Mouse (Mus musculus): ENCODE measurements at regions not wholly inside any gene's neighbourhood (a gene's known extent, or its start where the extent isn't known, plus 50 kb on each side); places are given as distances from the start of the nearest gene placed in this dataset.

- intact Hi-C loops (cut with DNase I) = no loop called here
- DNase-seq (ENCODE audit: extremely low spot score in 1 of 2, low spot score in 2 of 2) = no peak
Observed at GRCm38 (mm10) chr15:36945309-36945708, 62.3 kb downstream of the Zfp706 start.

GRCm38 (mm10) chr15:36944556-36945171, 62.9 kb downstream of the Zfp706 start:
- peak in 1 of 2 experiments; percentile 46 for DNase-seq (ENCODE audit: extremely low spot score in 1 of 2, low spot score in 2 of 2)
- intact Hi-C loops (cut with DNase I) = no loop called here

- peak in 1 of 2 experiments; percentile 45 for DNase-seq (ENCODE audit: extremely low spot score in 1 of 2, low spot score in 2 of 2)
- intact Hi-C loops (cut with DNase I) = no loop called here
Observed at GRCm38 (mm10) chr15:36943492-36944112, 64.0 kb downstream of the Zfp706 start.

- intact Hi-C loops (cut with DNase I) = no loop called here
- no peak for DNase-seq (ENCODE audit: extremely low spot score in 1 of 2, low spot score in 2 of 2)
Observed at GRCm38 (mm10) chr15:36942261-36942660, 65.3 kb downstream of the Zfp706 start.

- intact Hi-C loops (cut with DNase I) = no loop called here
- DNase-seq (ENCODE audit: extremely low spot score in 1 of 2, low spot score in 2 of 2) = no peak
Observed at GRCm38 (mm10) chr15:36941741-36942140, 65.8 kb downstream of the Zfp706 start.

- no peak for DNase-seq (ENCODE audit: extremely low spot score in 1 of 2, low spot score in 2 of 2)
- intact Hi-C loops (cut with DNase I) = loop anchor here (2.0 kb wide), 2 partner anchors 67 to 147 kb away; partner anchors contain the start of gene Zfp706
Observed at GRCm38 (mm10) chr15:36939608-36940007, 68.0 kb downstream of the Zfp706 start.

GRCm38 (mm10) chr15:36939153-36939552, 68.4 kb downstream of the Zfp706 start:
- intact Hi-C loops (cut with DNase I) = loop anchor here (2.0 kb wide), 2 partner anchors 68 to 146 kb away; partner anchors contain the start of gene Zfp706
- DNase-seq (ENCODE audit: extremely low spot score in 1 of 2, low spot score in 2 of 2) = no peak

- DNase-seq (ENCODE audit: extremely low spot score in 1 of 2, low spot score in 2 of 2) = peak; percentile 88 to 95
- intact Hi-C loops (cut with DNase I) = loop anchor here (2.0 kb wide), 2 partner anchors 68 to 146 kb away; partner anchors contain the start of gene Zfp706
Observed at GRCm38 (mm10) chr15:36938511-36939150, 68.9 kb downstream of the Zfp706 start.

GRCm38 (mm10) chr15:36937757-36938498, 69.6 kb downstream of the Zfp706 start:
- peak in 1 of 2 experiments; percentile 74 for DNase-seq (ENCODE audit: extremely low spot score in 1 of 2, low spot score in 2 of 2)
- intact Hi-C loops (cut with DNase I) = loop anchor here (2.0 kb wide), 2 partner anchors 69 to 145 kb away; partner anchors contain the start of gene Zfp706

- intact Hi-C loops (cut with DNase I) = no loop called here
- no peak for DNase-seq (ENCODE audit: extremely low spot score in 1 of 2, low spot score in 2 of 2)
Observed at GRCm38 (mm10) chr15:36937067-36937657, 70.4 kb downstream of the Zfp706 start.

- no peak for DNase-seq (ENCODE audit: extremely low spot score in 1 of 2, low spot score in 2 of 2)
- intact Hi-C loops (cut with DNase I) = no loop called here
Observed at GRCm38 (mm10) chr15:36934801-36935200, 72.8 kb downstream of the Zfp706 start.

GRCm38 (mm10) chr15:36933581-36933991, 74.0 kb downstream of the Zfp706 start:
- intact Hi-C loops (cut with DNase I) = no loop called here
- no peak for DNase-seq (ENCODE audit: extremely low spot score in 1 of 2, low spot score in 2 of 2)

GRCm38 (mm10) chr15:36931460-36931859, 76.1 kb downstream of the Zfp706 start:
- DNase-seq (ENCODE audit: extremely low spot score in 1 of 2, low spot score in 2 of 2) = no peak
- intact Hi-C loops (cut with DNase I) = no loop called here

- intact Hi-C loops (cut with DNase I) = no loop called here
- DNase-seq (ENCODE audit: extremely low spot score in 1 of 2, low spot score in 2 of 2) = no peak
Observed at GRCm38 (mm10) chr15:36930433-36930832, 77.1 kb downstream of the Zfp706 start.

GRCm38 (mm10) chr15:36929786-36930185, 77.8 kb downstream of the Zfp706 start:
- intact Hi-C loops (cut with DNase I) = no loop called here

GRCm38 (mm10) chr15:36929088-36929487, 78.5 kb downstream of the Zfp706 start:
- intact Hi-C loops (cut with DNase I) = no loop called here
- no peak for DNase-seq (ENCODE audit: extremely low spot score in 1 of 2, low spot score in 2 of 2)

More at GRCm38 (mm10) chr15:36929786-36930185, 77.8 kb downstream of the Zfp706 start:
- no peak for DNase-seq (ENCODE audit: extremely low spot score in 1 of 2, low spot score in 2 of 2)

- intact Hi-C loops (cut with DNase I) = no loop called here
Observed at GRCm38 (mm10) chr15:36928678-36929077, 78.9 kb downstream of the Zfp706 start.

GRCm38 (mm10) chr15:36927436-36927835, 80.1 kb downstream of the Zfp706 start:
- DNase-seq (ENCODE audit: extremely low spot score in 1 of 2, low spot score in 2 of 2) = no peak
- intact Hi-C loops (cut with DNase I) = no loop called here

More at GRCm38 (mm10) chr15:36928678-36929077, 78.9 kb downstream of the Zfp706 start:
- no peak for DNase-seq (ENCODE audit: extremely low spot score in 1 of 2, low spot score in 2 of 2)

GRCm38 (mm10) chr15:36924171-36924570, 83.4 kb downstream of the Zfp706 start:
- DNase-seq (ENCODE audit: extremely low spot score in 1 of 2, low spot score in 2 of 2) = peak in 1 of 2 experiments; percentile 71
- intact Hi-C loops (cut with DNase I) = no loop called here

Data from left cerebral cortex, postnatal 10 days (tissue).